Mouse (Mus musculus) neural tube, embryonic 14.5 days (tissue): ENCODE data around the gene Gjb3. TPM values are rescaled to one million over a fixed set of nuclear protein-coding genes. Genes with fewer than 3 reads are reported as not detected.

Experiments used
- ATAC-seq: fragments of 200-750 bp; cut with Nextera tagmentation; 2 replicates; pipeline ENCODE4 v1.8.0; 2017; ENCODE audit warnings: low read depth, mild to moderate bottlenecking, moderate TSS enrichment, moderate library complexity
- H3K27ac ChIP-seq: fragments of 300-500 bp; sonication (generic); 2 replicates; pipeline ENCODE4 v1.5.1; 2014; ENCODE audit warnings: low read depth, mild to moderate bottlenecking, control low read depth, low read length, moderate library complexity, mixed read lengths
- H3K27me3 ChIP-seq: fragments of 300-500 bp; sonication (generic); 2 replicates; pipeline ENCODE4 v1.6.1; 2014; ENCODE audit warnings: low read length; ENCODE audit not compliant: control insufficient read depth, insufficient read depth
- H3K36me3 ChIP-seq: fragments of 300-500 bp; sonication (generic); 2 replicates; pipeline ENCODE4 v1.6.1; 2014; ENCODE audit warnings: low read length, mixed read lengths; ENCODE audit not compliant: control insufficient read depth, insufficient read depth
- H3K4me1 ChIP-seq: fragments of 300-500 bp; sonication (generic); 2 replicates; pipeline ENCODE4 v1.6.1; 2014; ENCODE audit warnings: low read length; ENCODE audit not compliant: control insufficient read depth, insufficient read depth
- H3K4me2 ChIP-seq: fragments of 300-500 bp; sonication (generic); 2 replicates; pipeline ENCODE4 v1.6.1; 2014; ENCODE audit warnings: mild to moderate bottlenecking, low read depth, low read length, control low read depth
- H3K4me3 ChIP-seq: fragments of 300-500 bp; sonication (generic); 2 replicates; pipeline ENCODE4 v1.5.1; 2014; ENCODE audit warnings: low read depth, low read length, control low read depth, mixed read lengths
- H3K9ac ChIP-seq: fragments of 300-500 bp; sonication (generic); replicated peaks from 2 replicates; pipeline ENCODE4 v1.6.1; 2014; ENCODE audit warnings: low read depth, mild to moderate bottlenecking, control low read depth, low read length, mixed read lengths
- H3K9me3 ChIP-seq: fragments of 300-500 bp; sonication (generic); 2 replicates; pipeline ENCODE4 v1.6.1; 2016; ENCODE audit warnings: low read length; ENCODE audit not compliant: control insufficient read depth
- WGBS: fragments of 180-500 bp; shearing (Covaris S2); extraction: QIAGEN DNeasy Blood & Tissue Kit; methylation state at CpG from one replicate; pipeline ENCODE4 v1.1.7; 2014; 5-methylcytosine and 5-hydroxymethylcytosine counted together
- polyA plus RNA-seq: library from polyadenylated mRNA; unstranded; fragments of >200 nt; fragmentation: Nextera tagmentation; extraction: Ambion mirVana; gene quantifications from 2 replicates; pipeline ENCODE4 v1.2.1, GENCODE M21; 2014

Gene Gjb3
- polyA plus RNA-seq, 1 experiment from 2014 or later: 0.20 TPM

GRCm38 (mm10) chr4:127314585-127314984, 16.1 kb downstream of the Gjb3 start:
- Histone ChIP-seq H3K4me3 (no peak overlapping the region), H3K9ac (peak overlapping the region; percentile 55; the same call in 1 of the 2 replicates)

DNA sequence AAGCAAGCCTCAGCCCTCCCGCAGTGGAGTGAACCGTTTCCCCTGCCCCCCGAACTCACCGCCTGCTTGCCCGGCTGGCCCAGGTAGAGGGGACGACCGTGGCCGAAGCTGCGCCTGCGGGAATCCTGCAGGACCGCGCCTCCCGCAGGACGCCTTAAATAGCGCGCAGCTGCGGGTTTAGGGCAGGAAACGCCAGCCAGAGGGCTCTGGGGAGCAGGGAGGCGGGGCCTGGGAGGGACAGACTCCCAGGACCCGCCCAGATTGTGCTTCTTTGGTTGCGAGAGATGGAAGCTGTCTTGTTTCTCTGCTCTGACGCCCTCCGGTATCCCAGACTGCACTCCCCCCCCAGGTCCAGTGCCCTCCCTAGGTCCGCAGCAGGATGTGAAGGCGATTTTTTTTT, 16.8 kb downstream of the Gjb3 start, which contains the start of gene Gja4:
TSS of gene Gja4 (minus strand) at position 179 of the 400 bp plus-strand sequence.
- H3K4me1 ChIP-seq: no peaks in the 10 kb centered on the region
- 0% methylated on average over 25 of the region's 25 CpGs for WGBS
- H3K4me2 ChIP-seq: peak within 1 kb of the TSS; percentile 72
- H3K9ac ChIP-seq: peak within 1 kb of the TSS; percentile 55
- ATAC-seq: peak; percentile 84
- no peaks in the 10 kb centered on the region for H3K36me3 ChIP-seq
- H3K4me3 ChIP-seq: peak within 1 kb of the TSS; percentile 45
- no peaks in the 10 kb centered on the region for H3K27me3 ChIP-seq
- no peak within 1 kb of the TSS for H3K27ac ChIP-seq
- H3K9me3 ChIP-seq: no peaks in the 10 kb centered on the region

More at GRCm38 (mm10) chr4:127314585-127314984, 16.1 kb downstream of the Gjb3 start:
- Histone ChIP-seq H3K27me3 (no peaks in the 10 kb centered on the region), H3K4me2 (peak overlapping the region; percentile 72; the same call in 1 of the 2 replicates), H3K4me1 (no peaks in the 10 kb centered on the region), H3K27ac (no peak overlapping the region), H3K9me3 (no peaks in the 10 kb centered on the region), H3K36me3 (no peaks in the 10 kb centered on the region)
- no peak for ATAC-seq
- 54% methylated on average over 9 of the region's 9 CpGs for WGBS

GRCm38 (mm10) chr4:127312349-127312748, 18.3 kb downstream of the Gjb3 start:
- Histone ChIP-seq H3K9ac (no peak overlapping the region), H3K27ac (no peak overlapping the region), H3K36me3 (no peaks in the 10 kb centered on the region), H3K27me3 (no peaks in the 10 kb centered on the region), H3K4me3 (no peak overlapping the region), H3K4me1 (no peaks in the 10 kb centered on the region), H3K9me3 (no peaks in the 10 kb centered on the region), H3K4me2 (no peak overlapping the region)
- ATAC-seq: no peak
- WGBS: 67% methylated on average over 24 of the region's 24 CpGs

DNA sequence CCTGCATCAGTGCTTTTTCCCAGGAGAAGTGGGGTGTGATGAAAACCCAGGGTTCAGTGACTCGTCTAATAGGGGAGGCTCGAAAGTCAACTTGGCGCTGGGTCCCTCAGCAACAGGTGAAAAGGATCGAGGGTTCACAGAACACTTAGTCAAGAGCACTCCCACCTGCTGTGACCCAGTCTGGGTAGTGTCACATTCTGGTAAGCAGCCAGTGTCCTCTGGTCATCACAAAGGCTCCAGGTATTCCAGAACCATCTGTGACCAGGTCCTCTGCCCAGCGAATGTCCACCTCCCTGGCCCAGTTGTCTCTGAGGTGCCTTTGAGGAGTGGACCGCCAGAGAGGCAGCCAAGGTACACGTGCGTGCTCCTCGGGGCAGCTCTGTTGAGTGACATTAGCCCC, 19.1 kb downstream of the Gjb3 start:
- H3K4me2 ChIP-seq: no peak overlapping the region

DNA sequence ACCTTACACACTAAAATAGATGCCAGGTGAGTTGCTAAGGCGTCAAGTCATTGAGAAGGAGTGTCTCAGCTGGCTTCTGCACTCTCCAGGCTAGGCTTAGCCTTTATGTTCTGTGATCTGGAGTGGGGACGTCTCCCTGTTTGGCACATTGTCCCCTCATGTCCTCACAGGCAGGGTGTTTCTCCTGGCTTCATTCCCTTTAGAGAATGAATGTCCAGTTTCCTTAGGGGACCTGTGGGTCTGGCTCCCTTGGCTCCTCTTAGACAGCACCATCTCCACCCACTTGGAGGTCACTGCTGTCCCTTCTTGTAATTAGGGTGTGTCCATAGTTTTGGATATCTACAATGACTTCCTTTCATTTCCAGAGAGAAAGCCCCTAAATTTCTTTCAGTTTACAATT, 23.7 kb downstream of the Gjb3 start:
- no peaks in the 10 kb centered on the region for H3K27me3 ChIP-seq
- H3K4me1 ChIP-seq: no peaks in the 10 kb centered on the region
- H3K4me2 ChIP-seq: no peak overlapping the region
- H3K4me3 ChIP-seq: no peak overlapping the region
- no peak for ATAC-seq
- no peak overlapping the region for H3K27ac ChIP-seq
- no peak overlapping the region for H3K9ac ChIP-seq
- no peaks in the 10 kb centered on the region for H3K9me3 ChIP-seq
- H3K36me3 ChIP-seq: no peaks in the 10 kb centered on the region
- WGBS: 79% methylated on average over 2 of the region's 2 CpGs

More for the DNA sequence above, 19.1 kb downstream of the Gjb3 start:
- ATAC-seq: no peak
- Histone ChIP-seq H3K9ac (no peak overlapping the region), H3K27ac (no peak overlapping the region), H3K4me1 (no peaks in the 10 kb centered on the region), H3K9me3 (no peaks in the 10 kb centered on the region), H3K36me3 (no peaks in the 10 kb centered on the region), H3K27me3 (no peaks in the 10 kb centered on the region), H3K4me3 (no peak overlapping the region)
- WGBS: 69% methylated on average over 9 of the region's 9 CpGs

- Histone ChIP-seq H3K4me3 (no peak overlapping the region), H3K36me3 (no peaks in the 10 kb centered on the region), H3K4me2 (no peak overlapping the region), H3K4me1 (no peaks in the 10 kb centered on the region), H3K9ac (no peak overlapping the region), H3K27me3 (no peaks in the 10 kb centered on the region), H3K27ac (no peak overlapping the region), H3K9me3 (no peaks in the 10 kb centered on the region)
- ATAC-seq: no peak
- WGBS: 88% methylated on average over 3 of the region's 3 CpGs
These were observed 26.8 kb downstream of the Gjb3 start for GRCm38 (mm10) chr4:127303796-127304195.

DNA sequence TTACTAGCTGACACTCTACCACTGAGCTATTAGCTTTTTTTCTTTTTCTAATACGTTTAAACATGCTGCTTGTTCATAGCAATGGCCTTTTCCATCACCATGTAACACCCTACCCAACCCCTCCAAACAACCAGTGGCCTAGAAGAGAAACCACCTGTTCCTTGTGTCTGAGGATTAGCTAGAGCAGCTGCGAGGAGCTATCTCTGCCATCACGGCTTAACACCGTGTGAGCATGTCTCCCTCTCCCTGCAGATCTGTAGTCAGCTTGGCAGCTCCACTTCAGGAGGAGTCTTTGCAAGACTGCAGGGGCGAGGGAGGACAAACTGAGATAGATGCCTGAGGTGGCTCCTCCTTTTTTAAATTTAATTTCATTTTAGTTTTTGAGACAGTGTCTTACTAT, 30.1 kb downstream of the Gjb3 start:
- H3K4me1 ChIP-seq: no peaks in the 10 kb centered on the region
- WGBS: 80% methylated on average over 5 of the region's 5 CpGs

GRCm38 (mm10) chr4:127292631-127293030, 38.0 kb downstream of the Gjb3 start:
- 77% methylated on average over 5 of the region's 5 CpGs for WGBS
- Histone ChIP-seq H3K4me3 (no peak overlapping the region), H3K36me3 (no peaks in the 10 kb centered on the region), H3K4me1 (no peaks in the 10 kb centered on the region), H3K9ac (no peak overlapping the region), H3K27ac (no peak overlapping the region), H3K4me2 (no peak overlapping the region), H3K27me3 (no peaks in the 10 kb centered on the region), H3K9me3 (no peaks in the 10 kb centered on the region)
- no peak for ATAC-seq

More for the DNA sequence above, 30.1 kb downstream of the Gjb3 start:
- Histone ChIP-seq H3K4me2 (no peak overlapping the region), H3K4me3 (no peak overlapping the region), H3K9ac (no peak overlapping the region), H3K27ac (no peak overlapping the region), H3K9me3 (no peaks in the 10 kb centered on the region), H3K36me3 (no peaks in the 10 kb centered on the region), H3K27me3 (no peaks in the 10 kb centered on the region)
- no peak for ATAC-seq

DNA sequence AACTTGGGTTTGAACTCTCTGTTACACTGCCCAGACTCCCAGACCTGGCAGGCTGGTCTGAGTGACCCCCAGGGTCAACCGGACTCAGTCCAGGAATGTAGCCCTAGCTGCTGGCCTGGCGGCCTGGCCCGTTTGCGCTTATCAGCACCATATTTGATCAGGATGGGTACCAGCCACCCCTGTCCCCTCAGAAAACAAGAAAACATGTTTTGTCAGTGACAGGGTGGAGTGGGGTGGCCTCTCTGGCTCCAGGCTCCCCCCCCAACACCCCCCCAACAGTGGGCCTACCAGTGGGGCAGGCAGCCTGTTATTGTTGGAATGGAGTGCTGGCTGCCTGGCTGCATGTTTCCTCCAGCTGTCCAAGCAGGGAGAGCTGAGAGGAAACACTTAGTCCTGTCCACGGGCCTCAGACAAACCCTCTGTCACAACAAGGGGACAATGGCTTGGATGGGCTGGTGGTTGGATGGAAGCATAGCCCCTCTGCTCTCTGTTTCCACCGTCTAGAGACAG, 41.5 kb downstream of the Gjb3 start:
- no peaks in the 10 kb centered on the region for H3K4me1 ChIP-seq
- H3K9me3 ChIP-seq: no peaks in the 10 kb centered on the region
- H3K27ac ChIP-seq: no peak overlapping the region
- H3K36me3 ChIP-seq: no peaks in the 10 kb centered on the region
- no peak overlapping the region for H3K9ac ChIP-seq
- H3K27me3 ChIP-seq: no peaks in the 10 kb centered on the region
- H3K4me3 ChIP-seq: no peak overlapping the region
- ATAC-seq: no peak
- H3K4me2 ChIP-seq: no peak overlapping the region
- 79% methylated on average over 6 of the region's 6 CpGs for WGBS
